Mouse (Mus musculus) ES-E14 (cell line): Measurements from ENCODE around the gene Abhd2.

Experiments
- CHD2 ChIP-seq: IDR thresholded peaks from 2 replicates; pipeline ENCODE4 v1.6.1; 2014; ENCODE audit warnings: mild to moderate bottlenecking, low read depth, low read length, inconsistent platforms
- HCFC1 ChIP-seq: IDR thresholded peaks from 2 replicates; pipeline ENCODE4 v1.6.1; 2012; ENCODE audit warnings: low read length, inconsistent platforms, borderline replicate concordance; ENCODE audit not compliant: insufficient read depth
- MAFK ChIP-seq: IDR thresholded peaks from 2 replicates; pipeline ENCODE4 v1.6.1; 2014; ENCODE audit warnings: mild to moderate bottlenecking, low read depth, low read length, inconsistent platforms; ENCODE audit not compliant: insufficient read depth
- ZC3H11A ChIP-seq: IDR thresholded peaks from 2 replicates; pipeline ENCODE4 v1.6.1; 2012; ENCODE audit warnings: low read depth, mild to moderate bottlenecking, inconsistent platforms, low read length, borderline replicate concordance
- ZNF384 ChIP-seq: IDR thresholded peaks from 2 replicates; pipeline ENCODE4 v1.6.1; 2012; ENCODE audit warnings: low read depth, low read length, inconsistent platforms

DNA sequence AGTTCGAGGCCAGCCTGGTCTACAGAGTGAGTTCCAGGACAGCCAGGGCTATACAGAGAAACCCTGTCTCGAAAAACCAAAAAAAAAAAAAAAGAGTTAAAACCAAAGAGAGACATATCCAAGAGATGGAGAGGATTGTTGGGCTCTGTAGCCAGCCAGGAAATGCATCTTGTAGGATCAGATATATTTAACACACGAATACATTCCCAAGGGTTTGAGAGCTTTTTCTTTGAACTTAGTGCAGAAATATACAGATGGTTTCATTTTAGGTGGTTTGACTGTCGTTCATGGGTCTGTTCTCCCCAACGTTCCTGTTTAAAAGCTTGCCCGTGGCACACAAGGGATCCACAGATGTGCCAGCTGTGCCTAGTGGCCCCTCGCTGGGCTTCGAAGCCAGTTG is 39.2 kb downstream of the Abhd2 start:
- no peak for TF ChIP-seq CHD2
- TF ChIP-seq ZC3H11A, result no peak
- TF ChIP-seq HCFC1, result no peak
- TF ChIP-seq MAFK, result no peak
- TF ChIP-seq ZNF384, result no peak
